Mouse (Mus musculus): ENCODE results near the gene Tpm4. TPM values are rescaled to one million over a fixed set of nuclear protein-coding genes. Genes with fewer than 3 reads are reported as not detected.

Gene Tpm4
- polyA plus RNA-seq, 1 experiment = 55.7 TPM

DNA sequence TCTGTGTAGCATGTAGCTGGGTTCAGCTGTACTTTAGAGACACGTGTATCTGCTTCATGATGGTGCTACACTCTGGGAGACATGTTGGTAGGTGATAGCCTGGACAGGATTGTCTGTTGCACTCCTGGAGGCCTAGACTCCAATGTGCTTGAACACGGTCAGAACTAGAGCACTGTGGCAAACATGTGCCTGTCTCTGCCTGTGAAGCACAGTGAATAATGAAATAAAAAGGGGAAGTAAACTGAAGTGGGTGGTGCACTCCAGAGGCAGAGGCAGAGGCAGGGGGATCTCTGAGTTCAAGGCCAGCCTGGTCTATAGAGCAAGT lies 55.4 kb downstream of the Tpm4 start:
- H3K4me3 ChIP-seq (ENCODE audit: insufficient read depth, low read depth, low read length) = no peak overlapping the region

GRCm38 (mm10) chr8:72192065-72192464 lies 57.3 kb downstream of the Tpm4 start:
- Histone ChIP-seq H3K36me3 (ENCODE audit: control insufficient read depth, insufficient read depth, low read length) (no peaks in the 10 kb centered on the region), H3K27me3 (replicated peaks; ENCODE audit: control insufficient read depth, insufficient read depth, low read length) (no peaks in the 10 kb centered on the region), H3K4me1 (ENCODE audit: control insufficient read depth, insufficient read depth, low read length) (no peaks in the 10 kb centered on the region), H3K27ac (ENCODE audit: insufficient read depth, low read depth, low read length) (no peak overlapping the region), H3K4me3 (ENCODE audit: insufficient read depth, low read depth, low read length) (no peak overlapping the region)
- no peak for TF ChIP-seq POLR2A (IDR thresholded peaks at IDR 0.05; ENCODE audit: low read depth, low read length)
- TF ChIP-seq CTCF (conservative IDR thresholded peaks at IDR 0.05; ENCODE audit: insufficient read depth, insufficient read length, low read depth, low read length) = no peak
- DNase-seq = no peak

More for the DNA sequence above, 55.4 kb downstream of the Tpm4 start:
- H3K36me3 ChIP-seq (ENCODE audit: control insufficient read depth, insufficient read depth, low read length) = no peaks in the 10 kb centered on the region
- no peaks in the 10 kb centered on the region for H3K4me1 ChIP-seq (ENCODE audit: control insufficient read depth, insufficient read depth, low read length)
- TF ChIP-seq CTCF (conservative IDR thresholded peaks at IDR 0.05; ENCODE audit: insufficient read depth, insufficient read length, low read depth, low read length) = no peak
- no peak for TF ChIP-seq POLR2A (IDR thresholded peaks at IDR 0.05; ENCODE audit: low read depth, low read length)
- H3K27ac ChIP-seq (ENCODE audit: insufficient read depth, low read depth, low read length) = no peak overlapping the region
- no peak for DNase-seq
- WGBS = 85% methylated on average over 2 of the region's 2 CpGs
- no peaks in the 10 kb centered on the region for H3K27me3 ChIP-seq (replicated peaks; ENCODE audit: control insufficient read depth, insufficient read depth, low read length)

GRCm38 (mm10) chr8:72197997-72198396 lies 63.2 kb downstream of the Tpm4 start:
- no peak overlapping the region for H3K27ac ChIP-seq (ENCODE audit: insufficient read depth, low read depth, low read length)
- no peak for DNase-seq
- no peaks in the 10 kb centered on the region for H3K27me3 ChIP-seq (replicated peaks; ENCODE audit: control insufficient read depth, insufficient read depth, low read length)
- TF ChIP-seq CTCF (conservative IDR thresholded peaks at IDR 0.05; ENCODE audit: insufficient read depth, insufficient read length, low read depth, low read length) (no peak), POLR2A (IDR thresholded peaks at IDR 0.05; ENCODE audit: low read depth, low read length) (no peak)
- 68% methylated on average over 8 of the region's 8 CpGs for WGBS
- no peak overlapping the region for H3K4me3 ChIP-seq (ENCODE audit: insufficient read depth, low read depth, low read length)
- no peaks in the 10 kb centered on the region for H3K4me1 ChIP-seq (ENCODE audit: control insufficient read depth, insufficient read depth, low read length)
- H3K36me3 ChIP-seq (ENCODE audit: control insufficient read depth, insufficient read depth, low read length) = no peaks in the 10 kb centered on the region

Other genes with a start within 250 kb of the Tpm4 start
- 0.87 and 1.3 TPM in 2 replicates for gene Zfp882, start 226.4 kb upstream of the Tpm4 start, polyA plus RNA-seq (2012; rRNA removed)
- 2.8 and 3.8 TPM in 2 replicates for gene Zfp617, start 226.3 kb upstream of the Tpm4 start, polyA plus RNA-seq (2012; rRNA removed)
- 6.7 and 8.9 TPM in 2 replicates for gene Zfp961, start 183.9 kb upstream of the Tpm4 start, polyA plus RNA-seq (2012; rRNA removed)
- 1.7 and 3.3 TPM in 2 replicates for gene Cyp4f18, start 125.3 kb upstream of the Tpm4 start, polyA plus RNA-seq (2012; rRNA removed)
- not detected in 2 replicates for gene Olfr372, start 93.8 kb upstream of the Tpm4 start, polyA plus RNA-seq (2012; rRNA removed)
- gene Olfr373, start 51.8 kb upstream of the Tpm4 start, polyA plus RNA-seq (2012; rRNA removed) = not detected in 2 replicates
- not detected in 2 replicates for gene Olfr374, start 27.9 kb upstream of the Tpm4 start, polyA plus RNA-seq (2012; rRNA removed)
- 112 and 148 TPM in 2 replicates for gene Rab8a, start 26.2 kb downstream of the Tpm4 start, polyA plus RNA-seq (2012; rRNA removed)
- 0.14 and 1.9 TPM in 2 replicates for gene Hsh2d, start 54.7 kb downstream of the Tpm4 start, polyA plus RNA-seq (2012; rRNA removed)
- gene Cib3, start 77.9 kb downstream of the Tpm4 start, polyA plus RNA-seq (2012; rRNA removed) = 0.04 TPM in 1 of 2 replicates, not detected in the other
- gene Gm11034, start 78.7 kb downstream of the Tpm4 start, polyA plus RNA-seq (2012; rRNA removed) = not detected in 2 replicates
- 54.7 and 59.6 TPM in 2 replicates for gene Fam32a, start 84.8 kb downstream of the Tpm4 start, polyA plus RNA-seq (2012; rRNA removed)
- gene Ap1m1, start 105.0 kb downstream of the Tpm4 start, polyA plus RNA-seq (2012; rRNA removed) = 72.6 and 75.0 TPM in 2 replicates
- 1.8 and 2.8 TPM in 2 replicates for gene Gm10282, start 170.3 kb downstream of the Tpm4 start, polyA plus RNA-seq (2012; rRNA removed)
- gene Klf2, start 184.1 kb downstream of the Tpm4 start, polyA plus RNA-seq (2012; rRNA removed) = 20.9 and 22.2 TPM in 2 replicates